Mouse (Mus musculus): ENCODE results near the gene Bri3. TPM values are rescaled to one million over a fixed set of nuclear protein-coding genes. Genes with fewer than 3 reads are reported as not detected.
"Not testable (repeated sequence)": the region's sequence is repeated elsewhere in the genome, so short reads cannot be mapped to it uniquely, and the experiment has no call there.

Gene Bri3
- polyA plus RNA-seq, 1 experiment from 2014 or later = 128 TPM

DNA sequence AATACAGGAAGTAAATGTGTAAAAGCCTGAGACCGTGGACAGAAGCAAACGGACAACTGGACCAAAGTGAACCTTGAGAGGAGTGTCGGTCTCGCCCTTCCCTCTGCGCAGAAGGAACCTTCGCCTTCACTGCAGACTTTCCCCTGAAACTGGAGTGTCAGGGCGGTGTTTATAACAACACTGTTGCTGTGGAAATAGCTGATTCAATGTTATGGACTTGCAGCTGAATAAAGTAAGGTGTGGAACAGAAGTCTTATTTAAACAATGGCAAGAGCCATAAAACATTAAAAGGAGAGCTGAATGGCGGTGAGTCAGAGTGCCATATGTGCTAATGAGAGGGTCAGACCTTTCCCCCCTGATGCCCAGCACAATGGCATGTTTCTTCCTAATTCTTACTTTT lies 73.2 kb downstream of the Bri3 start:
- Histone ChIP-seq H3K4me2 (ENCODE audit: low read depth, severe bottlenecking) (no peak overlapping the region), H3K4me3 (ENCODE audit: low read depth, low read length) (no peak overlapping the region), H3K27ac (replicated peaks; ENCODE audit: low read depth, low read length) (no peak overlapping the region), H3K36me3 (ENCODE audit: control insufficient read depth, insufficient read depth, low read length) (no peaks in the 10 kb centered on the region), H3K9me3 (ENCODE audit: control insufficient read depth, low read length) (no peaks in the 10 kb centered on the region), H3K4me1 (ENCODE audit: control insufficient read depth, insufficient read depth, low read length) (peaks cover 6% of the 10 kb centered on the region), H3K27me3 (ENCODE audit: control insufficient read depth, insufficient read depth, low read length) (no peaks in the 10 kb centered on the region), H3K9ac (ENCODE audit: low read length) (no peak overlapping the region)
- no peak for DNase-seq (ENCODE audit: low spot score)
- 84% methylated on average over 8 of the region's 8 CpGs for WGBS
- ATAC-seq (ENCODE audit: insufficient number of reproducible peaks, low FRiP score, low TSS enrichment, low read depth) = no peak

DNA sequence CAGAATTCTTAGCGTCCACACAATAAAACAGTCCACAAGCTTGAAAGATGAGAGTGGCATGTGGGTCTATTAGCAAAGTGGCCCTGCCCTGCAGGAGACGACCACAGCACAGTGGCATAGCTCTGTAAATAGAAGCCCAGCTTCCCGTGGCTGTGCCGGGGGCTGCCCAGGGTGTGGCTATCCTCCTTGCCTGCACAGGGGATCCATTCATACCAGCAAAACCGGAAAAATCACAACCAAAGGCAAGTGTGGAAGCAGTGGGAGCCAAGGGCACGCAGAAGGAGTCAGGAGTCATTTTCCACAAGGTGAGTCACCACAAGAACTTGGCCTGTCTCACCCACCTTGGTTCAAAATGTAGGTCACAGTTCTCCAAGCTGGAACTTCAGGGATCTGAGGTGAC lies 74.0 kb downstream of the Bri3 start:
- Histone ChIP-seq H3K4me2 (ENCODE audit: low read depth, severe bottlenecking) (no peak overlapping the region), H3K27me3 (ENCODE audit: control insufficient read depth, insufficient read depth, low read length) (no peaks in the 10 kb centered on the region), H3K4me1 (ENCODE audit: control insufficient read depth, insufficient read depth, low read length) (peaks cover 4% of the 10 kb centered on the region), H3K9me3 (ENCODE audit: control insufficient read depth, low read length) (no peaks in the 10 kb centered on the region), H3K9ac (ENCODE audit: low read length) (no peak overlapping the region), H3K4me3 (ENCODE audit: low read depth, low read length) (no peak overlapping the region), H3K27ac (replicated peaks; ENCODE audit: low read depth, low read length) (no peak overlapping the region), H3K36me3 (ENCODE audit: control insufficient read depth, insufficient read depth, low read length) (no peaks in the 10 kb centered on the region)
- ATAC-seq (ENCODE audit: insufficient number of reproducible peaks, low FRiP score, low TSS enrichment, low read depth) (no peak), DNase-seq (ENCODE audit: low spot score) (no peak)
- 52% methylated on average over 6 of the region's 6 CpGs for whole genome bisulfite sequencing

GRCm38 (mm10) chr5:144321681-144322080 lies 77.4 kb downstream of the Bri3 start:
- ATAC-seq (ENCODE audit: insufficient number of reproducible peaks, low FRiP score, low TSS enrichment, low read depth) = no peak
- no peak overlapping the region for H3K4me3 ChIP-seq (ENCODE audit: low read depth, low read length)

GRCm38 (mm10) chr5:144322717-144323116 lies 78.5 kb downstream of the Bri3 start:
- Histone ChIP-seq H3K4me1 (ENCODE audit: control insufficient read depth, insufficient read depth, low read length) (no peaks in the 10 kb centered on the region), H3K9me3 (ENCODE audit: control insufficient read depth, low read length) (no peaks in the 10 kb centered on the region), H3K9ac (ENCODE audit: low read length) (no peak overlapping the region), H3K4me3 (ENCODE audit: low read depth, low read length) (no peak overlapping the region), H3K27ac (replicated peaks; ENCODE audit: low read depth, low read length) (no peak overlapping the region), H3K4me2 (ENCODE audit: low read depth, severe bottlenecking) (no peak overlapping the region), H3K27me3 (ENCODE audit: control insufficient read depth, insufficient read depth, low read length) (no peaks in the 10 kb centered on the region), H3K36me3 (ENCODE audit: control insufficient read depth, insufficient read depth, low read length) (no peaks in the 10 kb centered on the region)
- DNase-seq (ENCODE audit: low spot score) = no peak
- no peak for ATAC-seq (ENCODE audit: insufficient number of reproducible peaks, low FRiP score, low TSS enrichment, low read depth)
- 89% methylated on average over 3 of the region's 3 CpGs for WGBS

More at GRCm38 (mm10) chr5:144321681-144322080, 77.4 kb downstream of the Bri3 start:
- Histone ChIP-seq H3K27ac (replicated peaks; ENCODE audit: low read depth, low read length) (no peak overlapping the region), H3K9ac (ENCODE audit: low read length) (no peak overlapping the region), H3K4me1 (ENCODE audit: control insufficient read depth, insufficient read depth, low read length) (no peaks in the 10 kb centered on the region), H3K27me3 (ENCODE audit: control insufficient read depth, insufficient read depth, low read length) (no peaks in the 10 kb centered on the region), H3K36me3 (ENCODE audit: control insufficient read depth, insufficient read depth, low read length) (no peaks in the 10 kb centered on the region), H3K4me2 (ENCODE audit: low read depth, severe bottlenecking) (no peak overlapping the region), H3K9me3 (ENCODE audit: control insufficient read depth, low read length) (no peaks in the 10 kb centered on the region)
- no peak for DNase-seq (ENCODE audit: low spot score)
- WGBS = 69% methylated on average over 7 of the region's 7 CpGs

DNA sequence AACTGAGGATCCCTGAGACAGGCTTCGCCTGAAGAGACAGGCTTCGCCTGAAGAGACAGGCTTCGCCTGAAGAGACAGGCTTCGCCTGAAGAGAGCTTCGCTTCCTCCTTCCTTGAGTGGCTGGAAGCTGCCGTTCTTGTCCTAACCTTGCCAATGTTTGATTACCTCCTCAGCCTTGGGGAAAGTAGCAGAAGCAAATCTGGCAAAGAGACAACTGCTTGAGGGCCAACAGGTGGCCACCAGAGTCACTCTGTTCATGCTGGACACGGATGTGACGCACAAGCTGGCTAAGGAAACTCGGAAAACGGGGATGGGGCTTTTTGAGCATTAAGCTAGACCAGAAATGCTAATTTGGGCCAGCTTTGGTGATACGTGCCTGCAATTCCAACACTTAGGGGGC lies 89.8 kb downstream of the Bri3 start:
- no peak for ATAC-seq (ENCODE audit: insufficient number of reproducible peaks, low FRiP score, low TSS enrichment, low read depth)
- no peaks in the 10 kb centered on the region for H3K36me3 ChIP-seq (ENCODE audit: control insufficient read depth, insufficient read depth, low read length)
- no peak for DNase-seq (ENCODE audit: low spot score)
- H3K4me2 ChIP-seq (ENCODE audit: low read depth, severe bottlenecking) = no peak overlapping the region
- 90% methylated on average over 11 of the region's 11 CpGs for WGBS
- H3K4me1 ChIP-seq (ENCODE audit: control insufficient read depth, insufficient read depth, low read length) = no peaks in the 10 kb centered on the region
- H3K4me3 ChIP-seq (ENCODE audit: low read depth, low read length) = no peak overlapping the region
- no peaks in the 10 kb centered on the region for H3K27me3 ChIP-seq (ENCODE audit: control insufficient read depth, insufficient read depth, low read length)
- H3K9me3 ChIP-seq (ENCODE audit: control insufficient read depth, low read length) = no peaks in the 10 kb centered on the region
- no peak overlapping the region for H3K9ac ChIP-seq (ENCODE audit: low read length)
- no peak overlapping the region for H3K27ac ChIP-seq (replicated peaks; ENCODE audit: low read depth, low read length)

GRCm38 (mm10) chr5:144335357-144335756 lies 91.1 kb downstream of the Bri3 start:
- not testable (repeated sequence) for H3K4me3 ChIP-seq (ENCODE audit: low read depth, low read length); H3K27ac ChIP-seq (replicated peaks; ENCODE audit: low read depth, low read length); H3K4me1 ChIP-seq (ENCODE audit: control insufficient read depth, insufficient read depth, low read length); ATAC-seq (ENCODE audit: insufficient number of reproducible peaks, low FRiP score, low TSS enrichment, low read depth); DNase-seq (ENCODE audit: low spot score); H3K9me3 ChIP-seq (ENCODE audit: control insufficient read depth, low read length); H3K27me3 ChIP-seq (ENCODE audit: control insufficient read depth, insufficient read depth, low read length); H3K36me3 ChIP-seq (ENCODE audit: control insufficient read depth, insufficient read depth, low read length); H3K9ac ChIP-seq (ENCODE audit: low read length); H3K4me2 ChIP-seq (ENCODE audit: low read depth, severe bottlenecking)
- WGBS = 76% methylated on average over 6 of the region's 6 CpGs

GRCm38 (mm10) chr5:144338787-144339186 lies 94.5 kb downstream of the Bri3 start:
- no peak for ATAC-seq (ENCODE audit: insufficient number of reproducible peaks, low FRiP score, low TSS enrichment, low read depth)
- Histone ChIP-seq H3K36me3 (ENCODE audit: control insufficient read depth, insufficient read depth, low read length) (no peaks in the 10 kb centered on the region), H3K4me1 (ENCODE audit: control insufficient read depth, insufficient read depth, low read length) (no peaks in the 10 kb centered on the region), H3K27ac (replicated peaks; ENCODE audit: low read depth, low read length) (no peak overlapping the region), H3K27me3 (ENCODE audit: control insufficient read depth, insufficient read depth, low read length) (no peaks in the 10 kb centered on the region), H3K9ac (ENCODE audit: low read length) (no peak overlapping the region), H3K4me2 (ENCODE audit: low read depth, severe bottlenecking) (no peak overlapping the region), H3K9me3 (ENCODE audit: control insufficient read depth, low read length) (no peaks in the 10 kb centered on the region), H3K4me3 (ENCODE audit: low read depth, low read length) (no peak overlapping the region)
- DNase-seq (ENCODE audit: low spot score) = no peak
- WGBS = 67% methylated on average over 1 of the region's 1 CpGs

GRCm38 (mm10) chr5:144341085-144341484 lies 96.8 kb downstream of the Bri3 start:
- Histone ChIP-seq H3K9ac (ENCODE audit: low read length) (no peak overlapping the region), H3K27me3 (ENCODE audit: control insufficient read depth, insufficient read depth, low read length) (no peaks in the 10 kb centered on the region), H3K4me3 (ENCODE audit: low read depth, low read length) (no peak overlapping the region), H3K9me3 (ENCODE audit: control insufficient read depth, low read length) (no peaks in the 10 kb centered on the region), H3K36me3 (ENCODE audit: control insufficient read depth, insufficient read depth, low read length) (no peaks in the 10 kb centered on the region), H3K27ac (replicated peaks; ENCODE audit: low read depth, low read length) (no peak overlapping the region), H3K4me1 (ENCODE audit: control insufficient read depth, insufficient read depth, low read length) (no peaks in the 10 kb centered on the region), H3K4me2 (ENCODE audit: low read depth, severe bottlenecking) (no peak overlapping the region)
- no peak for DNase-seq (ENCODE audit: low spot score)
- ATAC-seq (ENCODE audit: insufficient number of reproducible peaks, low FRiP score, low TSS enrichment, low read depth) = no peak
- 83% methylated on average over 1 of the region's 1 CpGs for WGBS

DNA sequence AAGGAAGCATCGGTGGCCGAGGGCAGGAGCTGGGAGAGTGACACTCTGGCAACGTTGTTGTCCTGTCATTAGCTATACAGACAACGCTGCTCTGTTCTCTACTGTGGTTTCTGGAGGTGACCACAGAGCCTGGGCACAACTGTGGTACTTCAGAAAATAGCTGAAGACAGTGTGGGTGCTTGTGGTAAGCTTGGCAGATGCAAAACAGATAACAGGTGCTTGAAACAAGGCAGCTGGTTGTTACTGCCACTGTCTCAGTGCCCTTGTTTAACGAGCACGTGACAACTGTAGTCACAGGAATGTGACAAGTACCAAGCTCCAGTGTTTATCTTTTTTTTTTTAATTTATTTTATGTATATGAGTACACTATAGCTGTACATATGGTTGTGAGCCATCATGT lies 100.4 kb downstream of the Bri3 start:
- 88% methylated on average over 6 of the region's 6 CpGs for WGBS
- no peak for DNase-seq (ENCODE audit: low spot score)
- Histone ChIP-seq H3K4me1 (ENCODE audit: control insufficient read depth, insufficient read depth, low read length) (no peaks in the 10 kb centered on the region), H3K4me3 (ENCODE audit: low read depth, low read length) (no peak overlapping the region), H3K27ac (replicated peaks; ENCODE audit: low read depth, low read length) (no peak overlapping the region), H3K9me3 (ENCODE audit: control insufficient read depth, low read length) (no peaks in the 10 kb centered on the region), H3K9ac (ENCODE audit: low read length) (no peak overlapping the region), H3K27me3 (ENCODE audit: control insufficient read depth, insufficient read depth, low read length) (no peaks in the 10 kb centered on the region), H3K4me2 (ENCODE audit: low read depth, severe bottlenecking) (no peak overlapping the region), H3K36me3 (ENCODE audit: control insufficient read depth, insufficient read depth, low read length) (no peaks in the 10 kb centered on the region)
- no peak for ATAC-seq (ENCODE audit: insufficient number of reproducible peaks, low FRiP score, low TSS enrichment, low read depth)
